Mouse (Mus musculus) heart, adult 18-20 months (tissue): Measurements from ENCODE around the gene Atxn7. TPM values are rescaled to one million over a fixed set of nuclear protein-coding genes. Genes with fewer than 3 reads are reported as not detected.
A peak's percentile ranks its signal among the peaks of the same experiment; 100 is the strongest.
"Not testable (repeated sequence)": the region's sequence is repeated elsewhere in the genome, so short reads cannot be mapped to it uniquely, and the experiment has no call there.

Experiments
- DNase-seq, 2 experiments: peaks; one replicate each; pipeline ENCODE4 v3.0.0; 2021 to 2022; ENCODE audit warnings: mixed read lengths in 1 of 2
- total RNA-seq, 2 experiments: library from RNA; stranded (reverse); gene quantifications; 2 replicates each; pipeline ENCODE4 v1.2.3; 2021

Gene Atxn7
- total RNA-seq, 2 experiments from 2014 or later: 14.0 to 16.6 TPM

GRCm38 (mm10) chr14:13982174-13982573 lies 20.9 kb downstream of the Atxn7 start:
- no peak for DNase-seq

GRCm38 (mm10) chr14:13988397-13988796 lies 27.2 kb downstream of the Atxn7 start:
- DNase-seq: no peak

- no peak for DNase-seq
These were observed 29.5 kb downstream of the Atxn7 start for GRCm38 (mm10) chr14:13990741-13991140.

GRCm38 (mm10) chr14:13995206-13996097 lies 34.2 kb downstream of the Atxn7 start:
- DNase-seq: no peak

GRCm38 (mm10) chr14:14002771-14003170 lies 41.5 kb downstream of the Atxn7 start:
- peak in 1 of 2 experiments; percentile 9 for DNase-seq

GRCm38 (mm10) chr14:14009712-14010111 lies 48.5 kb downstream of the Atxn7 start:
- DNase-seq: no peak

- peak; percentile 92 to 94 for DNase-seq
These were observed 51.4 kb downstream of the Atxn7 start for GRCm38 (mm10) chr14:14012383-14013251.

GRCm38 (mm10) chr14:14013252-14013711 lies 52.0 kb downstream of the Atxn7 start:
- no peak for DNase-seq

GRCm38 (mm10) chr14:14014636-14015375 lies 53.6 kb downstream of the Atxn7 start:
- DNase-seq: peak; percentile 14 to 16

GRCm38 (mm10) chr14:14019155-14019894 lies 58.1 kb downstream of the Atxn7 start:
- no peak for DNase-seq

- DNase-seq: no peak
These were observed 60.0 kb downstream of the Atxn7 start for GRCm38 (mm10) chr14:14021244-14021643.

GRCm38 (mm10) chr14:14025870-14026269 lies 64.6 kb downstream of the Atxn7 start:
- no peak for DNase-seq

- no peak for DNase-seq
These were observed 69.4 kb downstream of the Atxn7 start for GRCm38 (mm10) chr14:14030621-14031020.

- no peak for DNase-seq
These were observed 71.6 kb downstream of the Atxn7 start for GRCm38 (mm10) chr14:14032842-14033241.

- no peak for DNase-seq
These were observed 75.1 kb downstream of the Atxn7 start for GRCm38 (mm10) chr14:14036352-14036751.

- DNase-seq: no peak
These were observed 77.0 kb downstream of the Atxn7 start for GRCm38 (mm10) chr14:14038233-14038632.

- DNase-seq: no peak
These were observed 81.1 kb downstream of the Atxn7 start for GRCm38 (mm10) chr14:14042336-14042735.

GRCm38 (mm10) chr14:14054386-14054785 lies 93.1 kb downstream of the Atxn7 start:
- peak; percentile 6 to 28 for DNase-seq

- DNase-seq: not testable (repeated sequence)
These were observed 98.4 kb downstream of the Atxn7 start for GRCm38 (mm10) chr14:14059606-14060005.

- no peak for DNase-seq
These were observed 101.4 kb downstream of the Atxn7 start for GRCm38 (mm10) chr14:14062531-14063245.

- no peak for DNase-seq
These were observed 102.1 kb downstream of the Atxn7 start for GRCm38 (mm10) chr14:14063382-14063781.
